In genomic region chr6:119078912-119079311, GRCm38 (mm10) we compare ENCODE assay signal across 17 mouse cellular contexts.
DNase-seq lines count a peak whose midpoint lies in the region; ATAC-seq and TF ChIP-seq lines count a peak whose summit lies in the region.
"Had no signal": no experiment of that assay in that cellular context is flagged by ENCODE, and none has a peak within 500 bp of the region (broad histone marks: within the 10 kb centered on the region; RNA-seq: fewer than 3 reads in every experiment).

No protein-coding gene starts in this region.

- TF ChIP-seq CTCF in hindbrain, postnatal 0 days (IDR thresholded peaks at IDR 0.05; ENCODE audit: low read depth), result no peak

- H3K27me3 ChIP-seq in hindbrain, postnatal 0 days (ENCODE audit: insufficient read depth, low read length), result no peaks in the 10 kb centered on the region
- no peaks in the 10 kb centered on the region for H3K27me3 ChIP-seq in hindbrain, embryonic 13.5 days
- no peaks in the 10 kb centered on the region for H3K27me3 ChIP-seq in liver, embryonic 11.5 days (replicated peaks; ENCODE audit: control insufficient read depth, insufficient read depth, low read length)
- H3K27me3 ChIP-seq: embryonic facial prominence, embryonic 15.5 days; liver, embryonic 13.5 days; stomach, embryonic 15.5 days had no signal

- H3K4me2 ChIP-seq in hindbrain, postnatal 0 days (ENCODE audit: low read depth, low read length), result no peak overlapping the region
- H3K4me2 ChIP-seq in hindbrain, embryonic 13.5 days, result no peak overlapping the region
- H3K4me2 ChIP-seq in liver, embryonic 11.5 days, result no peak overlapping the region
- H3K4me2 ChIP-seq: embryonic facial prominence, embryonic 15.5 days; liver, embryonic 13.5 days; midbrain, embryonic 11.5 days; stomach, embryonic 15.5 days had no signal

- ATAC-seq in hindbrain, postnatal 0 days, result no peak
- ATAC-seq in hindbrain, embryonic 13.5 days (ENCODE audit: low FRiP score), result no peak
- no peak for ATAC-seq in monocyte, adult 5-6 weeks (replicated peaks; ENCODE audit: insufficient number of reproducible peaks, low FRiP score, low TSS enrichment, poor library complexity, severe bottlenecking)
- ATAC-seq in liver, embryonic 11.5 days (replicated peaks; ENCODE audit: low FRiP score), result no peak
- ATAC-seq: activated CD4-positive, CD25-positive, alpha-beta regulatory T cell, adult 4 months; intestine, embryonic 16.5 days had no signal

- DNase-seq in hindbrain, postnatal 0 days (ENCODE audit: low spot score), result peak; percentile 31
- DNase-seq in right cerebral cortex, adult 18-20 months, result peak; percentile 28
- DNase-seq in right cerebral cortex, postnatal 25 days, result no peak
- peak; percentile 93 for DNase-seq in cerebellum, adult 9-11 months
- no peak for DNase-seq in liver, embryonic 11.5 days (ENCODE audit: low spot score)
- DNase-seq: heart, adult 11 months; liver, embryonic 13.5 days; lung, postnatal 10 days; thymus, postnatal 36 days had no signal

- no peak overlapping the region for H3K4me3 ChIP-seq in hindbrain, postnatal 0 days (ENCODE audit: low read length)
- H3K4me3 ChIP-seq in hindbrain, embryonic 13.5 days, result no peak overlapping the region
- no peak overlapping the region for H3K4me3 ChIP-seq in liver, embryonic 11.5 days (ENCODE audit: low read depth, low read length)
- H3K4me3 ChIP-seq: embryonic facial prominence, embryonic 15.5 days; liver, embryonic 13.5 days; stomach, embryonic 15.5 days had no signal

- WGBS in hindbrain, postnatal 0 days, result 63% methylated on average over 9 of the region's 9 CpGs
- WGBS in hindbrain, embryonic 13.5 days, result 79% methylated on average over 9 of the region's 9 CpGs
- WGBS in liver, embryonic 11.5 days, result 77% methylated on average over 9 of the region's 9 CpGs

- 0 out of 2 replicates have a peak overlapping the region, but pooled peaks have one; percentile 32 for H3K27ac ChIP-seq in hindbrain, postnatal 0 days
- H3K27ac ChIP-seq in hindbrain, embryonic 13.5 days, result no peak overlapping the region; the same call in 1 of the 2 replicates
- no peak overlapping the region for H3K27ac ChIP-seq in liver, embryonic 11.5 days (ENCODE audit: low read depth, low read length)
- H3K27ac ChIP-seq: embryonic facial prominence, embryonic 15.5 days; kidney, postnatal 0 days; liver, embryonic 13.5 days; stomach, embryonic 15.5 days had no signal

- no peak overlapping the region for H3K9ac ChIP-seq in hindbrain, postnatal 0 days (replicated peaks; ENCODE audit: low read length)
- no peak overlapping the region for H3K9ac ChIP-seq in hindbrain, embryonic 13.5 days
- H3K9ac ChIP-seq in liver, embryonic 11.5 days (ENCODE audit: low read depth, low read length), result no peak overlapping the region
- H3K9ac ChIP-seq: embryonic facial prominence, embryonic 15.5 days; liver, embryonic 13.5 days; stomach, embryonic 15.5 days had no signal

- H3K4me1 ChIP-seq in hindbrain, postnatal 0 days (ENCODE audit: insufficient read depth, low read length), result peaks cover 19% of the 10 kb centered on the region
- peaks cover 28% of the 10 kb centered on the region for H3K4me1 ChIP-seq in hindbrain, embryonic 13.5 days (replicated peaks)
- no peaks in the 10 kb centered on the region for H3K4me1 ChIP-seq in liver, embryonic 11.5 days (replicated peaks; ENCODE audit: control insufficient read depth, insufficient read depth, low read length)
- H3K4me1 ChIP-seq: embryonic facial prominence, embryonic 15.5 days; liver, embryonic 13.5 days had no signal

- H3K36me3 ChIP-seq in hindbrain, postnatal 0 days (ENCODE audit: insufficient read depth, low read length), result no peaks in the 10 kb centered on the region
- no peaks in the 10 kb centered on the region for H3K36me3 ChIP-seq in hindbrain, embryonic 13.5 days
- no peaks in the 10 kb centered on the region for H3K36me3 ChIP-seq in liver, embryonic 11.5 days (ENCODE audit: control insufficient read depth, insufficient read depth, low read length)
- H3K36me3 ChIP-seq: embryonic facial prominence, embryonic 15.5 days; liver, embryonic 13.5 days; stomach, embryonic 15.5 days had no signal

- H3K9me3 ChIP-seq in hindbrain, postnatal 0 days (ENCODE audit: low read length), result no peaks in the 10 kb centered on the region
- H3K9me3 ChIP-seq in hindbrain, embryonic 13.5 days, result no peaks in the 10 kb centered on the region
- no peaks in the 10 kb centered on the region for H3K9me3 ChIP-seq in liver, embryonic 11.5 days (ENCODE audit: control insufficient read depth, low read length)
- H3K9me3 ChIP-seq: embryonic facial prominence, embryonic 15.5 days; liver, embryonic 13.5 days; stomach, embryonic 15.5 days had no signal

Comparison
In these comparisons a context has a peak if more than half of its experiments do, and no peak if none do; other contexts are left out.
1. DNase-seq: peak in hindbrain, postnatal 0 days (single experiment), right cerebral cortex, adult 18-20 months (single experiment) and cerebellum, adult 9-11 months (single experiment); none in right cerebral cortex, postnatal 25 days (single experiment) and liver, embryonic 11.5 days (single experiment).